Mouse (Mus musculus): ENCODE data around the gene Nlrc5.

The Nlrc5 gene

DNA sequence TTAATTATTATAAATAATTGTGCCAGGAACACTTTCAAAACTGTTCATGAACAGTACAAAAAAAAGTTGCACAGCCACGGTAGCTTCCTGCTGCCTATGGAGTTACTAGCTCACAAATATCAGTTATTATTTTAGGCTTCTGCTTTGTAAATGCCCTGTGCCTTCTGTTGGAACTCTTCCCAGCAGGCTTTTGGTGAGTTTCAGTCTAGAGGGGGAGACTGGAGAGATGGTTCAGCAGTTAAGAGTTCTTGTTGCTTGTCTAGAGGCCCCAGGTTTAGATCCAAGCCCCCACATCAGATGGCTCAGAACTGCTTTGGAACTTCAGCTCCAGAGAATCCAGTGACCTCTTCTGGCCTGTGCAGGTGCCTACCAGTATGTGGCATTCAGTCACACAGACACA lies 37.1 kb downstream of the Nlrc5 start:
- no peak for DNase-seq

DNA sequence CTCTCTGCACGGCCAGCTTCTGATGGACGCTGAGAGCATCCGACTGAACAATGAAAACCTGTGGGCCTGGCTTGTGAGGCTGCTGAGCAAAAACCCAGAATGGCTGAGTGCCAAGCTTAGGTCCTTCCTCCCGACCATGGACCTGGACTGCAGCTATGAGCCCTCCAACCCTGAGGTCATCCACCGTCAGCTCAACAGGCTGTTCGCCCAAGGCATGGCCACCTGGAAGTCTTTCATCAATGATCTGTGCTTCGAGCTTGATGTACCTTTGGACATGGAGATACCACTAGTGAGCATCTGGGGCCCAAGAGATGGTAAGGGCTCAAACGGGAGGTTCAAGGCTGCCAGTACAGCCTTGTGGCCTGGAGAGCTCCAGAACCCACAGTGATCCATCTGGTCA lies 38.6 kb downstream of the Nlrc5 start:
- DNase-seq, result no peak

GRCm38 (mm10) chr8:94473431-94473830 lies 39.3 kb downstream of the Nlrc5 start:
- DNase-seq, result no peak

- no peak for DNase-seq
These were observed 41.6 kb downstream of the Nlrc5 start for GRCm38 (mm10) chr8:94475786-94476185.

DNA sequence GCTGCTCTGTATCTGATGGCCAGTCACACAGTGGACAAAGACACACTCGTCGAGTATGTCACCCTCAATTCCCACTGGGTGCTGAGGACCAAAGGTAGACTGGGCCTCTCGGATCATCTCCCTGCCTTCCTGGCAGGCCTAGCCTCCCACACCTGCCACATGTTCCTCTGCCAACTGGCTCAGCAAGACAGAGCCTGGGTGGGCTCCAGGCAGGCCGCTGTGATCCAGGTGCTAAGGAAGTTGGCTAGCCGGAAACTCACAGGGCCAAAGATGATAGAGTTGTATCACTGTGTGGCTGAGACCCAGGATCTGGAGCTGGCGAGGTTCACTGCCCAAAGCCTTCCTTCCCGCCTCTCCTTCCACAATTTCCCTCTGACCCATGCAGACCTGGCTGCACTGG lies 42.7 kb downstream of the Nlrc5 start:
- DNase-seq, result no peak

DNA sequence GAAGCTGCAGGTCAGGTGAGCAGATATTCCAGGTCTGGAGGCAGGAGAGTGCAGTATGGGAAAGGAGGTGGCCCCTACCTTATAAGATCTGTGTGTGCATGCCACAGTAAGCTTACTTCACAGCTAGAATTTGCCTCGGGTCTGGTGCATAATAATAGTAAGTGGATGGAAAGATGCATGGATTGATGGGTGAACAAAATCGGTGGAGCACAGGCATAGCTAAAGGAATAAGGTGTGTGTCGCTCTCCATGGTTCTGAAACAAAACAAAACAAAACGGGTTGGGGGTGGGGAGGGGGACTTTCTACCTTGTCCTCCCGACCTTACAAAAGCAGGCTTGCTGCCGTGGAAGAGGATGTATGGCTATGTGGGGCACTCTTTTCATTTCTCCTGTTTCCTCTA lies 47.9 kb downstream of the Nlrc5 start:
- DNase-seq, result no peak

- no peak for DNase-seq
These were observed 51.1 kb downstream of the Nlrc5 start for GRCm38 (mm10) chr8:94485288-94485687.

DNA sequence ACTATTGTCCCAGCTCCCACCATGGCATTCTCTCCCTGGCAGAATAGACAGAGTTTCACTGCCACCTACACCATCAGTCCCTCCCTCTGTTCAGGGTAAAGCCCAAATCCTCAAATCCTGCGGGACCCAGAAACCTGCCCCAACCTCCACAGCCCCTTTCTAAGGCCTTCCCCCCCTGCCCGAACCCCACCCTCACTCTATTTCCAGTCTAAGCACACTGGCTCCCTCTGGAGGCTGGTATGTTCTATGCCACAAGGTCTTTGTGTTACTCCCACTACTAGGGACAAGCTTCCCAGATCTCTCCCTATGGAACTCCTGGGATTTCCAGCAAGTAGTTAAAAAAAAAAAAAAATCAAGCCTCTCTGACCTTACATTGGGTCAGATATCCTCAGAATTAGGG lies 51.7 kb downstream of the Nlrc5 start:
- DNase-seq, result peak; percentile 76

- DNase-seq, result no peak
These were observed 53.9 kb downstream of the Nlrc5 start for GRCm38 (mm10) chr8:94488016-94488415.

- DNase-seq, result no peak
These were observed 55.8 kb downstream of the Nlrc5 start for GRCm38 (mm10) chr8:94489809-94490483.

DNA sequence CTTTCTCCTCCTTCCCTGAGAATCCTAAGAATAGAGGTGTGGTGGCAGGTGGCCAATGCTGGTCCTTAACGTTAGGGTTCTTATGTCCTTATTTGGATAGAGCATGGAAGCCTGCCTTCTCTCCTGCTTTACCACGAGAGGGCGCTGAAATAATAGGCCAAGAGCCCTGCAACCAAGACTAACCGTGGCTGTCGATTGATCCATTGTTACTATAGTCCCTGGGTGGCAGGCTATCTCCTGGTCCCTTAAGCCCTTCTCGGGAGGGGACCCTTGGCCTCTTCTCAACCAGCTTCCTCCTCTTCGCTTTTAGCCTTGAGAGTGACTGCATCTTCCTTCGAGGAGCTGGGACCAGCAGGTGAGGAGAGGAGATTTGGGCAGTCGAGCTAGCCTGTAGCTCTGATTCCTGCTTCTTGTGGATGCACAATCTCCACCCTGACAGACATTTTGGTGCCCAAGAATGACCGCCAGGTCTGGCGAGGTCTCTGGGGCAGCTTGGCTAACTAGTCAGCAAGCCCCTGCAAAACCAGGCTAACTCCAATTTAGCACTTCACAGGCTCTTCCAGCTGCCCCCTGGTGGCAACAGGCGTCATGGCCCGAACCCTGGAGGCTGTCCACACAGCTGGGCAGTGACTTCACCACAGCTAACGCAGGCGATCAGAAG lies 58.0 kb downstream of the Nlrc5 start:
- peak; percentile 87 for DNase-seq

DNA sequence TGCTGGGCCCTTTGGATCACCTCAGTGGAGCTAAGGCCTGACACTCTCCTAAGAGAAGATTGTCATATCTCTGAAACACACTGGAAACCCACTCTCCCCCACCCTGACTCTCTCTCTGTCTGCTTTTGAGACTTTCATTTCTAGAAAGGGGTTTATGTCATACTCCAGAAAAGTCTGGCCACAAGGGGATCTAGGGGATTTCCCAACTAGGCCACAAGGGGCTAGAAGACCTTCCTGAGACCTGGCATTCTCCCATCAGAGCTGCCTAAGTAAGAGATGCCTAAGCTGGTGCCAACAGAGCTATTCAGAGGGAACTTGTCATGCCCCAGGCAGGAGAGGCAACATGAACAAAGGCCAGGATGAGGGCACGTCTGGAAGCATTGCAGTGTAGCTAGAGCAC lies 59.1 kb downstream of the Nlrc5 start:
- no peak for DNase-seq

GRCm38 (mm10) chr8:94515430-94516208 lies 81.5 kb downstream of the Nlrc5 start:
- no peak for DNase-seq

- no peak for DNase-seq
These were observed 82.0 kb downstream of the Nlrc5 start for GRCm38 (mm10) chr8:94516209-94516593.

GRCm38 (mm10) chr8:94516766-94517165 lies 82.6 kb downstream of the Nlrc5 start:
- DNase-seq, result no peak

GRCm38 (mm10) chr8:94518331-94518730 lies 84.2 kb downstream of the Nlrc5 start:
- DNase-seq, result no peak

GRCm38 (mm10) chr8:94519021-94519420 lies 84.9 kb downstream of the Nlrc5 start:
- no peak for DNase-seq

DNA sequence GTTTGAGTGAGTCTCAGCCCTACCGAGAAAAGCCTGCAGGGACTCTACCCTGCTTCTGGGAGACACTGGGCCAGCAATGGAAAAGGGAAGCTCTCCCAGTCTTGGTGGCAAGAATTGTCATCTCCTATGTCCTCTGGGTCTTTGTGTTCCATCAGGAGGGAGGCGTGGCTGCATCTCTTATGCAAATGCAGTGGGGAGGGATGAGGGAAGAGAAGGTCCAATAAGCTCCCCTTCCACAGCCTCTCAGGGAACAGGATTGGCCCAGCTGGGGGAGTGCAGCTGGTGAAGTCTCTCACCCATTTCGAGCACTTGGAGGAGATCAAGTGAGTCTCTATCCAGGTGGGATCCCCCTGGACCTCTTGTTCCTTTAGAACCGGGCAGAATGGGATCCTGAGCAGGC lies 87.3 kb downstream of the Nlrc5 start:
- DNase-seq, result no peak

DNA sequence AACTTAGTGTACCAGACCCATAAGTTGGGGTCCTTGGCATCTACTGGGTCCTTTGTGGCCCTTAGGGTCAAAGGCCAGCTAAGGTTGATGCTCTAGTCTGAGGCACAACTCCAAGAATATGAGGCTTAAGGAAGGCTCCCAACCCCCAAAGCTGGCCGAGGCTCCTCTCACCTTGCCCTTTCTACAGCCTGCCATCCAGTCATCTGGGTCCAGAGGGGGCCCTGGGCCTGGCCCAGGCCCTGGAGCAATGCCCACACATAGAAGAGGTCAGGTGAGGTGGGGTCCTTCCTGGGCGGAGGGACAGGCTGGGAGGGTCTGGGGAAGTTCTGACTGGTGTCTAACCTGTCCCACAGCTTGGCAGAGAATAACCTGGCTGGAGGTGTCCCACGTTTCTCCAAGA lies 88.3 kb downstream of the Nlrc5 start:
- DNase-seq, result no peak

- no peak for DNase-seq
These were observed 90.4 kb downstream of the Nlrc5 start for GRCm38 (mm10) chr8:94524554-94524953.

- DNase-seq, result no peak
These were observed 93.0 kb downstream of the Nlrc5 start for GRCm38 (mm10) chr8:94527178-94527577.

DNA sequence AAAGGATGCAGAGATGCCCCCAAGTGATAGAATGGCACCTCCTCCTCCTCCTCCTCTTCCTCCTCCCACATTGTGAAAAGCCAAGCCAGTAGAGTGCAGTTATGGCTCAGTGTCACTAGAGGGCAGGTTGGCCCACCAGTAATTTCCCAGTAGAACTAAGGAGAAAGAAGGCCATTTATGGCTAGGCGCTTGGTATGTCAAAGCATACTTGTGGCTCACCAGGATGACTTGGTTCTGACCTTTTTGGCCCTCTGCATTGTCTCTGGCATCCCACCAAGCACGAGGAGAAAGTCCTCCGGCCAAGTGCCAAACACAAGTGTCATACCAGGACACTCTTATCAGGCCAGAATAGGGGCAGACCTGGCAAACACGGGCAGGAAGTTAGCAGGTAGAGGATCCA lies 94.1 kb downstream of the Nlrc5 start:
- peak; percentile 66 for DNase-seq

GRCm38 (mm10) chr8:94529875-94530274 lies 95.7 kb downstream of the Nlrc5 start:
- no peak for DNase-seq

- DNase-seq, result no peak
These were observed 96.5 kb downstream of the Nlrc5 start for GRCm38 (mm10) chr8:94530643-94531042.

Measured in kidney, postnatal 10 days (tissue).